Mouse (Mus musculus) embryonic stem cell, embryonic (primary cell): ENCODE results near the gene Upk3a.

Source experiments
- CTCF ChIA-PET, 4 experiments: fragments of 300-600 bp in 2 of 4; fragments of 350-600 bp in 2 of 4; sonication (Branson Sonifier 250); formaldehyde crosslinking; loops; one replicate each; lab custom pipeline; 2022; ENCODE audit warnings: inconsistent platforms in 2 of 4; lab: Charles Lee
- POLR2A ChIA-PET, 4 experiments: fragments of 300-600 bp in 2 of 4; fragments of 350-600 bp in 2 of 4; sonication (Branson Sonifier 250); formaldehyde crosslinking; loops; one replicate each; lab custom pipeline; 2022; ENCODE audit warnings: antibody characterized with exemption in 4 of 4, inconsistent platforms in 1 of 4; lab: Charles Lee

Gene Upk3a

DNA sequence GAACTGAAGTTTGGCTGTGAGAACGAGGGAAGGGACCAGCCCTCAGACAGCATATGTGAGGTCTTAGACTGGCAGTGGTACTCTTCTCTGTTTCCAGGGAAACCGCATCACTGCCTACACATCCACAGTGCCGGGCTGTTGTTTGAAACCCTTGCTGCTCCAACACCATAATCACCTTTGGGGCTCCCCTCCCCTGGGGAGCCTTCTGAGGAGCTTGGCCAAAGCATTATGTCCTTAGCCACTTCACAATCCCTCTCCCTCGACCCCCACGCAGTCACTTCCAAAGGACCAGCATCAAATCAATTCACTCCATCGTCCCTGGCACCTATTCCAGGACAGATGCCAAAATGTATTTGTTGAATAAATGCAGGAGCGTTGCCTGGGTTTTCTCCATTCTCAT is 27.2 kb upstream of the Upk3a start:
- POLR2A ChIA-PET = interaction anchor here in 1 of 4 experiments (3.0 kb wide), 1 partner anchor 65 kb away, joined by 23 read pairs; the partner anchor contains the start of gene Nup50
- CTCF ChIA-PET = no interaction called here

DNA sequence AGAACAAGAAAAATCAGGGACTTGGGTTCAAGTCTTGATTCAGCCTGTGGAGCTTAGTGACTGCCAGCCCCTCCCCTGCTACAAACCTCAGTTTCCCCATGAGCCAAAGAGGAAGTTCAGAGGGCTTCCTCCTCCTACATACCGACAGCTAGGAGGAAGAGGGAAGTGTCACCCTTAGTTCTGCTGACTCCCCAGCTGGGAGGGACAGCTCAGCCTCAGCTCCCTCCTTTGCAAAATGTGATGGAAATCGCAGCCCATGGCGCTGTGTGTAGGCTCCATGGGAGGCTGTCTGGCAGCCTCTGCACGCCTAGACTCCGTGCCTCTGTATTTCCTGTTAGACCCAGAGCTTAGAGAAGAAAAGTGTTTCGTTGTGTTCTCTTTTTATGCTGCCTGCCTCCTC is 22.4 kb upstream of the Upk3a start:
- ChIA-PET POLR2A (interaction anchor here in 2 of 4 experiments (0.6 to 1.8 kb wide), 6 partner anchors 10 to 376 kb away, joined by 3 to 6 read pairs (median 4); no protein-coding TSS in a partner anchor), CTCF (interaction anchor here in 3 of 4 experiments (0.6 to 1.4 kb wide), 6 partner anchors 26 to 297 kb away, joined by 3 to 7 read pairs (median 4); no protein-coding TSS in a partner anchor)

DNA sequence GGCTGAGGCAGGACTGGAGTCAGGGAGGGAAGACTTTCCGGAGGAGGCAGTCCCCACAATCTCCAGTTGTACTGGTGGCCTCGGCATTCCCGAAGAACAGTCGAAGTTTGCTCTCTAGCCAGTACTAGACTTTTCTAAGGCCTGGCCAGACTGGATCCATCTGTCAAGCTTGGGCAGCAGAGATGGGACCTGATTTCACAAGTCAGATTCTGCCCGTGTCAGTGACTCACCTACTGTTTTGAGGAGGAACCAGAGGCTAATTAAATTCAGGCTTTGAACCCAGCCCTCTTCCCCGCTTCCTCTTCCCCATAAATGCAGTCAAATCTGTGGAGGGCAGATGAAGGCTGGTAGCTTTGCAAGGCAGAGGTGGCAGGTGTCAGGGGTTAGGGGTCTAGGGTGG is 21.9 kb upstream of the Upk3a start:
- CTCF ChIA-PET = interaction anchor here (0.5 to 2.0 kb wide), 16 partner anchors 13 to 730 kb away, joined by 3 to 8 read pairs (median 4); partner anchors contain the start of gene Upk3a (in 1 of the 4)
- POLR2A ChIA-PET = interaction anchor here in 2 of 4 experiments (1.0 to 4.1 kb wide), 6 partner anchors 7 to 294 kb away, joined by 3 to 40 read pairs (median 4); partner anchors contain the start of gene 5031439G07Rik (in 1 of the 2)

DNA sequence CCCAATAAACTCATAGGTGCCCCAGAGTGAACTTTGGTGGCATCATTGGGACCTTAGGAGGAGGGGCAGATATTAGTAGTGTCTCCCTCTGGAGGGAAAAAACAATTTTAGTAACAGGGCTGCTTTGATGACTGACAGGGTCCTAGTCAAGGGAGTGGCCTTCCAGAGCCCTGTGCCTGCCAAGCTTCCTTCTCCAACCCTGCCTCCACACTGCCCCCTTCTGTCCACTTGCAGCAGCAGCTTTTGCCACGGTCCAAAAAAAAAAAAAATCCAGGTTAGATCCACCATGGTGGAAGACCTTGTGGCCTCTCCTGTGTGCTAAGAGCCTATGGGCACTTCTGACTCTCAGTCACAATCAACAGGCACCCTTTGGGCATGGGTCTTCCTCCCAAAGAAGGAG is 21.0 kb upstream of the Upk3a start:
- POLR2A ChIA-PET = interaction anchor here in 3 of 4 experiments (0.5 to 4.1 kb wide), 13 partner anchors 8 to 1220 kb away, joined by 3 to 40 read pairs (median 4); partner anchors contain the start of gene 5031439G07Rik (in 1 of the 3)
- CTCF ChIA-PET = interaction anchor here (0.5 to 2.3 kb wide), 84 partner anchors 8 to 726 kb away, joined by 3 to 16 read pairs (median 4); partner anchors contain the start of genes 5031439G07Rik (in 3 of the 4) and Upk3a (in 2 of the 4)

DNA sequence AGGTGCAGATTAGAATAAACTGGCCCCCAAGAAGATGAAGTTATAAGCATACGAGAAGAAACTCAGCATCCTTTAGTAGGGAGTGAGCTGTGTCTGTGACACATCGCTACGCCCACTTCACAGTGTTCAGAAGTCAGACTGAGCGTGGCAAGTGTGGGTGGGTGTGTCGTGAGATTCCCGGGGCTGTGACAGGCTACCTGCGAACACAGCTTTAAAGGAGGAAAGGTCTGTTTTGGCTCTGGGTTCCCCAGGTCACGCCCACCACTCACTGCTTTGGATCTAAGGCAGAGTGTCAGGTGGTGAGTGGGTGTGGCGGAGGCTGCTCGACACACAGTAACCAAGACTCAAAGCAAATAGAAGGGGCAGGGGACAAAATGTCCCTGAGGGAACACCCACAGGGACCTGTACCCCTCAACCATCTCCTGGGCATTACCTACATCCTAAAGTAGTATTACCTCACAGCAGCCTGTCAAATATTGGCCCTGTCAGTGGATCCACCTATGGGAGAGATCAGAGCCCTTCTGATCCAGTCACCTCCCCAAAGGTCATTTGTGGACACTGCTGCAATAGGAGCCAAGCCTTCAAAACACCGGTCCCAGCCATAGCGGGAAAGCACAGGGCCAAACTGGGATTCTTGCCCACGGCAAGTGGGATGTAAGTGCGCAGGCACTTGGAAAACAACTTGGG is 19.0 kb upstream of the Upk3a start:
- ChIA-PET POLR2A (interaction anchor here in 1 of 4 experiments (0.6 to 4.1 kb wide), 3 partner anchors 10 to 75 kb away, joined by 4 to 40 read pairs (median 4); partner anchors contain the start of genes 5031439G07Rik and Nup50), CTCF (interaction anchor here in 2 of 4 experiments (1.0 to 2.3 kb wide), 2 partner anchors 11 to 23 kb away, joined by 3 to 13 read pairs; partner anchors contain the start of gene 5031439G07Rik (in 1 of the 2))

DNA sequence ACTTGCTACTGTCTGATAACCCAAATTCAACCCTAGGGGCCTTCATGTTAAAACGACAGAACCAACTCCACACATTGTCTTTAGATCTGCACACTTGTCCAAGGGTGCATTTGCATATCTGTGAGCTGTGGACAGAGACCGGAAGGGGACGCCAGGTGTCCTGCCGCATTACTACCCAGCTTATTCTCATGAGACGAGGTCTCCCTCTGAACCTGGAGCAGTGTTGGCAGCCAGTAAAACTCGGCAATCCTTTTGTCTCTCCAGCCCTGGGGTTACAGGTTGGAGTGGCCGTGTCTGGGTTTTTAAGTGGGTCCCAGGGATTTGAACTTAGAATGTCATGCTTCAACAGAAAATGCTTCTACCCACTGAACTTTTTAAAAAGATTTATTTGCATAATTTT is 17.0 kb upstream of the Upk3a start:
- CTCF ChIA-PET = interaction anchor here (0.6 to 2.7 kb wide), 14 partner anchors 11 to 621 kb away, joined by 3 to 22 read pairs (median 4); partner anchors contain the start of genes 5031439G07Rik (in 1 of the 4) and Upk3a (in 1 of the 4)
- POLR2A ChIA-PET = interaction anchor here in 3 of 4 experiments (0.6 to 1.5 kb wide), 6 partner anchors 11 to 244 kb away, joined by 3 to 5 read pairs (median 4); partner anchors contain the start of gene 5031439G07Rik (in 1 of the 3)

DNA sequence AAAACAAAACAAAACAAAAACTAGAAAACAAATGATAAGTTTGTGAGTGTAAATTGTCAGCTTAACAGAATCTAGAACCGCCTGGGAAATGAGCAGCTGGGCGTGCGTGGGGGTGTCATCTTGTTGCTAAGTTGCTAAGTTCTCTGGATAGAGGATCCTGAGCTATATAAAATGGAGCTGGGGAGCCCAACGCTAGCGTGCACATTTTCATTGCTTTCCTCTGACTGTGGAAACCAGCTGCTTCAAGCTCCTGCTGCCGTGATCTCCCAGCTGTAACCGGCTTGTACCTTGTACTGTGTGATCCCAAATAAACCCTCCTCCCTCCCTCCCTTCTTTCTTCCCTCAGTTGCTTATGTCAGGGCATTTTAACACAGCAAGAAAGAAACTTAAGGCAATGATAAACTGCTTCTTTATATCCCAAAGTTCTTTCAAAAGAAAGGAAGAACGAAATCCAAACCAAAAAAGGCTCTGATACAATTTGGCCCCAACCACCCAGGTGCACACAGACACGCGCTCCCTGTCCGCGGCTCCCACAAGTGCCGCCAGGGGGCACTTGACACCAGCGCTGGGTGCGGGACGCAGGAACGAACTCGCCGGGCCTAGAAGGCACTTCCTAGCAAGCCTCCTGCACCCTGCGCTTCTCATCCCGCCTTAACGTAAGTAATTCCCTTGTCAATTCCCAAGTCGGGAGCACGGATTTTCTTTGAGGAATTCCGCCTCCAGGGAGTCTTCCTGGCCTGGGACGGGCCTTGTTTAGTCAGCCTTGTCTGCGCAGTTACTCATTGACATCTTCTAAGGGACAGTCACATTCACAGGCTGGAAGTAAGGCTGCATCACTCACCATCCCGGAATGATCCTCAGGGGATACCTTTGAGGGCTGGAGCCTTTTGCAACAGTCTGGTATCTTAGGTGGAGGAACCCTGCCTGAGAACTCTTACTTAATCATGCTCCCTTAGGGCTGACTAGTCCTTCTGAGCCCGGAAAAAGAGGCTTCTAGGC is 15.7 kb upstream of the Upk3a start:
- CTCF ChIA-PET = interaction anchor here (0.6 to 2.7 kb wide), 26 partner anchors 11 to 282 kb away, joined by 3 to 22 read pairs (median 4); partner anchors contain the start of genes 5031439G07Rik (in 1 of the 4) and Upk3a (in 1 of the 4)

DNA sequence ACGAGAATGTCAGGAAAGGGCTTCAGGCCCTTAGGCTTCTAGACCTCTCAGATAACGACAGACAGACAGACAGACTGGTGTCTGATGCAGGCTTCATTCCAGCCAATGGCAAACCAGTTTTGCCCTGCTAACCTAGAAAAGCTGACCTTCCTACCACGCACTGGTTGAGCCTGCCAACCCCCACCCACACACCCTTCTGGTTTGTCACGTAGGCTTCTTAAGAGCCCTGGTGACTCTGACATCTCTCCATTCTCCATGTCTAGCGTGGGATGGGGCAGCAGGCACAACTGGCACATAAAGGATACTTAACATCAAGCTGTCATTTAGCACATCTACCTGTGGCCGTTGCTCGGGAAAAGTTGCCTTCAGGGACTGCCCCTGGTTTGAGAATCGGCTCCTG is 7.3 kb upstream of the Upk3a start:
- POLR2A ChIA-PET = interaction anchor here in 2 of 4 experiments (0.8 to 1.1 kb wide), 3 partner anchors 11 to 33 kb away, joined by 3 read pairs; no protein-coding TSS in a partner anchor
- CTCF ChIA-PET = interaction anchor here in 1 of 4 experiments (0.9 kb wide), 1 partner anchor 264 kb away, joined by 3 read pairs; no protein-coding TSS in a partner anchor

More for the DNA sequence above, 15.7 kb upstream of the Upk3a start:
- POLR2A ChIA-PET = interaction anchor here in 3 of 4 experiments (0.7 to 1.4 kb wide), 5 partner anchors 13 to 809 kb away, joined by 3 to 10 read pairs (median 3); partner anchors contain the start of genes 5031439G07Rik (in 2 of the 3) and Samm50 (in 1 of the 3)

DNA sequence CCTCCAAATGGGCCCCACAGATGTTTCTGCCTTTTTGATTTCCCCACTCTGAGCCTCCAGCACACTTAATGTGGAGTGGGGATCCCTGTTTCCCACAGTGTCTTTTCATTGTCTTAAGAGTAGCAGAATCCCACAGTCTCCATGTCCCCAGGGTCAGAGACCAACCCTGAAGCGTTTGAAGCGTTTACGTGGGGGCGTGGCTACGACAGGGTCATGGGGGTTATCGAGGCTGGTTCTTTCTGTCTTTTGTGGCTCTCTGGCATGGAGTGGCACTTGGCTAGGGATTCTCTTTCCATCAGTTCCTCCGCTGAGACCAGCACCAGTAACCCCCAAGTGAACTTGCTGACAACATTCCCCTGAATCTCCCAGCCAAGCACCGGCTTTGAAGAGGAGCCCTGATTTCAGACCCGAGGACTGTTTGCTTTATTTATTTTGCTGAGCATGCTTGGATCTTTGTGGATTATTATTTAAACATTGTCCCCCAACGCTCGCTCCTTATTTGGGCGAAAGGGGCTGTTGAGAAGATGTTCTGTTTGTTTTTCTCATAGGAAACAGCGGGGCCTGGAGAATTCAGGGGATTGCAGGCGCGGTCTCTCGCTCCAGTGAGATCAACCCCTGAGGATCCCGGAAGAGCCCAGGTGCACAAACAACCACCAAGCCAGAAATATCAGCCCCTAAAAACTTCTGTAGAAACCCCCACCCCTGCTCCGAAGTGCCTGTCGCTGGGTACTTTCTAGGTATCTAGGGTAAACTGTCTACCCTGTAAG is 4.9 kb upstream of the Upk3a start:
- ChIA-PET POLR2A (interaction anchor here in 1 of 4 experiments (1.4 to 1.5 kb wide), 2 partner anchors 12 to 25 kb away, joined by 4 read pairs; no protein-coding TSS in a partner anchor), CTCF (interaction anchor here in 2 of 4 experiments (0.8 to 1.2 kb wide), 3 partner anchors 11 to 30 kb away, joined by 3 read pairs; no protein-coding TSS in a partner anchor)

DNA sequence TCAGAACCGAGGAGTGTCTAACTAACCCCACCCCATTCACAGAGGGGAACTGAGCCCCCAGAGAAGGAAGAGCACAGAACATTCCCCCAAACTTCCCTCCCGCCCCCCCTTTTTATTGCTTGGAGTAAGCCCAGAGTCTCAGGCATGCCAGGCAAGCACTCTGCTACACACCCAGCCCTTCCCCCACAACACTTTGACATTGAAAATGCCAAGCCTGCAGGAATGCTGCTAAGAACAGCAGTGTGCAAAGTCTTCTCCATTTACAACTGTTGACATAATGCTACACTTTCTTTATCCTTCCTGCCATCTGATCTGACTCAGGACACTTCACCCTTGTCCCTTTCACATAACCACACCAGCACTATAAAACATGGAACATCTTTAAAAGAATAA is 4.3 kb upstream of the Upk3a start:
- CTCF ChIA-PET = no interaction called here
- POLR2A ChIA-PET = no interaction called here

DNA sequence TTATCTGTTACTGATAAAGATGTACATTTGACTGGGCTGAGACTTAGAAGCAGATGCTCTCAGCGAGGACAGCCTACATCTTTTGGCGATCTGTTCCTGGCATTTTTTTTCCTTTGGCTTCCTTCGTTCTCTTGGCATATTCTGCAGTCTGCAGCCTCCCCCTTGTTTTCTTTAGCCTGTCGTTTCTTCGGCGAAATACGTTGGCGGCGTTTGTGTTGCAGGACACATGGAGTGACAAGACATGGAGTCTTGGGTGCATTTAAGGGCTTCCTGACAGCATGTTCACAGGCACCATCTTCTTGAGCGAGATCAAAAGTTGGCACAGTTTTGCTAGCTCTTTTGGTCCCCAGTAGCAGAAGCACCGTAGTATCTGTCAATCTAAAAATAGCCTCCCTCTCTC is 1.2 kb upstream of the Upk3a start:
- CTCF ChIA-PET = no interaction called here
- POLR2A ChIA-PET = no interaction called here

DNA sequence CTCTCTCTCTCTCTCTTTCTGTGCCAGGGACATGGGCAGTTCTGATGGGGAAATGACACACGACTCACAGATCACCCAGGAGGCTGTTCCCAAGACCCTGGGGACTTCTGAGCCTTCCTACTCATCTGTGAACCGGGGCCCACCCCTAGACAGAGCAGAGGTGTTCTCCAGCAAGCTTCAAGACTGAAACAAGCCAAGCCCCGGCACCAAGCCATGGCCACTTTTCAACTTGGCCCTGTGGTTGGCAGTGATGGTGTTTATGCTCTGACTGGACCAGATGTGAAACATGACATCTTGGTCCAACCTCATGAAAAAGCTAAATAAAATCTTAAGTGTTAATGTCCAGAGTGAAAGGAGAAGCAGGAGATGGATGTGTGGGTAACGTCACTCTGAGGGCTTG is 5.3 kb downstream of the Upk3a start:
- ChIA-PET POLR2A (interaction anchor here in 1 of 4 experiments (0.7 kb wide), 1 partner anchor 44 kb away, joined by 3 read pairs; no protein-coding TSS in a partner anchor), CTCF (interaction anchor here in 1 of 4 experiments (0.5 kb wide), 1 partner anchor 26 kb away, joined by 4 read pairs; no protein-coding TSS in a partner anchor)

DNA sequence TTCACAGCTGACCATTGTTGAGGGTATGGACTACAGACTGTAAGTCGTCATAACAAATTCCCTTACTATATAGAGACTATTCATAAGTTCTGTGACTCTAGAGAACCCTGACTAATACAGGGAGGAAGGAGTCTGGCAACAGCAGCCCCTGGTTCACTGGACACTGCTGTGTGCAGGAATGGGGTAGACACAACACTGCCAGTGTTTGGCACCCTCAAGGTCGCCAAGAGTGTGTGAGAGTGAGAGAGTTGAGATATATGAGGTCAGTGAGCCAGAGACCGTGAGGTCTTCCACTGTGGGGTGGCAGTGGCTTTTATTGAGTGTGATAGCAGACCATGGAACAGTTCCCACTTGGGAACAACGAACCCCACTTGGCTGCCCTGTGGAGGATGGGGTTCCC is 9.3 kb downstream of the Upk3a start:
- CTCF ChIA-PET = interaction anchor here in 1 of 4 experiments (0.6 kb wide), 1 partner anchor 238 kb away, joined by 4 read pairs; no protein-coding TSS in a partner anchor

DNA sequence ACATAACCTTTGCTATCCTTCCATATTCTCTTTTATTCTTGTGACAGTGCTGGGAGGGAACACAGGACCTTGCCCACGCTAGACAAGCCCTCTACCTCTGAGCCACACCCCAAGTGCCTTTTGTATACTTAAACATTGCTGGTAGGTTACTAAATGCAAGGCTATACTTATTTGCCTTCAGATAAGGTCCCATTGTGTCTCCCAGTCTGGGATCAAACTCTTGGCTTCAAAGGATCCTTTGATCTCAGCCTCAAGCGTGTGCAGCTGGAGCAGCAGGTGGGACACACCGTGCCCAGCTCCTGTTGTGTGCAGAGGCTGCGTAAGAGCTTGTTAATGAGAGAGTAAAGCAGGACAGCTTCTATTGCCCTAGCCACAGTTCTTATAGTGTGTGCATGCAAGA is 10.8 kb downstream of the Upk3a start:
- ChIA-PET POLR2A (interaction anchor here in 2 of 4 experiments (0.5 to 1.9 kb wide), 4 partner anchors 9 to 40 kb away, joined by 3 to 8 read pairs (median 4); partner anchors contain the start of gene 5031439G07Rik (in 2 of the 2)), CTCF (interaction anchor here in 1 of 4 experiments (0.6 kb wide), 1 partner anchor 10 kb away, joined by 3 read pairs; no protein-coding TSS in a partner anchor)

More for the DNA sequence above, 9.3 kb downstream of the Upk3a start:
- POLR2A ChIA-PET = interaction anchor here in 1 of 4 experiments (0.8 kb wide), 1 partner anchor 11 kb away, joined by 3 read pairs; no protein-coding TSS in a partner anchor

DNA sequence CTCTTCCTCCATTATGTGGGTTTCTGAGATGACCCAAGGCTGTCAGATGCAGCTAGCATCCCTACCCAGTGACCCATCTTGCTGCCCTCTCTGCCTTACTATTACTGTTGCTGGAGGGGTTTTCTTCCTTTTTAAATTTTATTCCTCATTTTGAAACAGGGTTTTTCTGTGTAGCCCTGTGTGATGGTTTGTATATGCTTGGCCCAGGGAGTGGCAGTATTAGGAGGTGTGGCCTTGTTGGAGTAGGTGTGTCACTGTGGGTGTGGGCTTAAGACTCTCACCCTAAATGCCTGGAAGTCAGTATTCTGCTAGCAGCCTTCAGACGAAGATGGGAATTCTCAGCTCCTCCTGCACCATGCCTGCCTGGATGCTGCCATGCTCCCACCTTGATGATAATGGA is 11.7 kb downstream of the Upk3a start, which contains the start of gene Fam118a:
TSS of gene Fam118a (plus strand) at position 301 of the 400 bp plus-strand sequence.
- CTCF ChIA-PET = interaction anchor here in 1 of 4 experiments (1.8 kb wide), 1 partner anchor 14 kb away, joined by 8 read pairs; no protein-coding TSS in a partner anchor

DNA sequence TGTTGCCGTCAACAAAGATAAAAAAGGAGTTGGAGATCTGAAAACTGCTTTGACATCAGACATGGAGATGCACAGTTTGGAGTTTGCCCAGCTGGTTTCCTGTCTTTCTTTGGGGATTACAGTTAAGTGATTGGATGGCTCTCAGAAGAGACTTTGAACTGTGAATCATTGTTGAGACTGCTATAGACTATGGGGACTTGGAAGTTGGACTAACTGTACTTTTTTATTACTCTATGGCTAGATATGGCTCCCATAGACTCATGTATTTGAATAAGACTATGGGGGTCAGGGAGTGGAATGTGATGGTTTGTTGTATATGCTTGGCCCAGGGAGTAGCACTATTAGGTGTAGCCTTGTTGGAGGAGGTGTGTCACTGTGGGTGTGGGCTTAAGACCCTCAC is 13.7 kb downstream of the Upk3a start:
- ChIA-PET CTCF (interaction anchor here in 2 of 4 experiments (1.1 to 1.8 kb wide), 3 partner anchors 12 to 139 kb away, joined by 3 to 8 read pairs (median 5); no protein-coding TSS in a partner anchor), POLR2A (interaction anchor here in 1 of 4 experiments (1.6 kb wide), 1 partner anchor 27 kb away, joined by 3 read pairs; no protein-coding TSS in a partner anchor)

More for the DNA sequence above, 11.7 kb downstream of the Upk3a start, which contains the start of gene Fam118a:
- POLR2A ChIA-PET = interaction anchor here in 1 of 4 experiments (1.9 kb wide), 1 partner anchor 9 kb away, joined by 6 read pairs; no protein-coding TSS in a partner anchor
